Mouse (Mus musculus) myocyte (in vitro differentiated cells): ENCODE data around the gene Rita1. TPM values are rescaled to one million over a fixed set of nuclear protein-coding genes. Genes with fewer than 3 reads are reported as not detected.

Source experiments
- H3K27me3 ChIP-seq: one replicate; pipeline ENCODE4 v1.6.1; 2011; ENCODE audit not compliant: control insufficient read depth, insufficient read depth, insufficient read length
- H3K36me3 ChIP-seq: one replicate; pipeline ENCODE4 v1.6.1; 2011; ENCODE audit not compliant: control insufficient read depth, insufficient read depth
- H3K4me2 ChIP-seq: one replicate; pipeline ENCODE4 v1.6.1; 2011; ENCODE audit warnings: low read depth, control low read depth
- H3K4me3 ChIP-seq: one replicate; pipeline ENCODE4 v1.5.1; 2011; ENCODE audit warnings: mild to moderate bottlenecking, control low read depth, moderate library complexity
- H3K79me2 ChIP-seq: one replicate; pipeline ENCODE4 v1.6.1; 2011; ENCODE audit not compliant: control insufficient read depth, insufficient read depth
- H3ac ChIP-seq: one replicate; pipeline ENCODE4 v1.6.1; 2011; ENCODE audit not compliant: control insufficient read depth, insufficient read length
- CEBPB ChIP-seq: IDR thresholded peaks from 2 replicates; pipeline ENCODE4 v1.6.1; 2011; ENCODE audit warnings: mild to moderate bottlenecking, moderate library complexity; ENCODE audit not compliant: poor library complexity, insufficient read depth, severe bottlenecking
- E2F4 ChIP-seq: IDR thresholded peaks from one replicate; pipeline ENCODE4 v1.6.1; 2011; ENCODE audit warnings: mild to moderate bottlenecking, control low read depth, moderate library complexity; ENCODE audit not compliant: insufficient read depth
- MAX ChIP-seq: IDR thresholded peaks from one replicate; pipeline ENCODE4 v1.6.1; 2011; ENCODE audit warnings: low read depth, mild to moderate bottlenecking, control low read depth
- MYOD1 ChIP-seq, 3 experiments: IDR thresholded peaks; one replicate each; pipeline ENCODE4 v1.6.1; 2011; ENCODE audit warnings: control low read depth in 2 of 3, low read depth in 2 of 3, mild to moderate bottlenecking in 2 of 3, moderate library complexity in 1 of 3; ENCODE audit not compliant: insufficient read length in 2 of 3, control insufficient read depth in 1 of 3
- MYOG ChIP-seq, 3 experiments: IDR thresholded peaks; one replicate each; pipeline ENCODE4 v1.6.1; 2011; ENCODE audit warnings: control low read depth in 2 of 3, low read depth in 2 of 3, mild to moderate bottlenecking in 2 of 3; ENCODE audit not compliant: insufficient read length in 2 of 3, control insufficient read depth in 1 of 3, insufficient read depth in 1 of 3
- POLR2A ChIP-seq: IDR thresholded peaks from one replicate; pipeline ENCODE4 v1.6.1; 2011; ENCODE audit warnings: low read depth, mild to moderate bottlenecking, control low read depth, moderate library complexity; ENCODE audit not compliant: insufficient read length
- POLR2AphosphoS2 ChIP-seq: IDR thresholded peaks from one replicate; pipeline ENCODE4 v1.6.1; 2011; ENCODE audit warnings: low read depth, control low read depth; ENCODE audit not compliant: insufficient read length
- REST ChIP-seq: IDR thresholded peaks from one replicate; pipeline ENCODE4 v1.6.1; 2011; ENCODE audit warnings: mild to moderate bottlenecking, control low read depth, moderate library complexity; ENCODE audit not compliant: insufficient read depth, insufficient read length
- SRF ChIP-seq: IDR thresholded peaks from one replicate; pipeline ENCODE4 v1.6.1; 2011; ENCODE audit warnings: low read depth; ENCODE audit not compliant: control insufficient read depth, insufficient read length
- TCF12 ChIP-seq: IDR thresholded peaks from one replicate; pipeline ENCODE4 v1.6.1; 2011; ENCODE audit warnings: mild to moderate bottlenecking, control low read depth; ENCODE audit not compliant: poor library complexity, insufficient read depth, severe bottlenecking
- TCF3 ChIP-seq: IDR thresholded peaks from one replicate; pipeline ENCODE4 v1.6.1; 2011; ENCODE audit warnings: low read depth, control low read depth; ENCODE audit not compliant: insufficient read length
- USF1 ChIP-seq: IDR thresholded peaks from one replicate; pipeline ENCODE4 v1.6.1; 2011; ENCODE audit warnings: low read depth, mild to moderate bottlenecking, control low read depth, moderate library complexity
- polyA plus RNA-seq: library from polyadenylated mRNA; unstranded; fragments of >200 nt; fragmentation: generic; extraction: Trizol; gene quantifications from one replicate; pipeline ENCODE4 v1.2.1, GENCODE M21; 2012; ENCODE audit warnings: missing spikeins

The Rita1 gene
- polyA plus RNA-seq, 1 experiment: 14.7 TPM

GRCm38 (mm10) chr5:120651230-120651629 lies 38.8 kb upstream of the Rita1 start:
- H3K36me3 ChIP-seq: no peaks in the 10 kb centered on the region
- no peak for TF ChIP-seq TCF3
- no peak for TF ChIP-seq USF1
- no peak for TF ChIP-seq SRF
- no peak for TF ChIP-seq REST
- no peak for TF ChIP-seq MAX
- TF ChIP-seq TCF12: no peak
- no peak for TF ChIP-seq POLR2AphosphoS2
- no peak overlapping the region for H3K4me3 ChIP-seq
- no peak overlapping the region for H3ac ChIP-seq
- H3K27me3 ChIP-seq: peaks cover 67% of the 10 kb centered on the region
- H3K4me2 ChIP-seq: no peak overlapping the region
- no peaks in the 10 kb centered on the region for H3K79me2 ChIP-seq

GRCm38 (mm10) chr5:120649938-120650337 lies 37.5 kb upstream of the Rita1 start:
- Histone ChIP-seq H3K4me2 (no peak overlapping the region), H3K27me3 (peaks cover 63% of the 10 kb centered on the region), H3K36me3 (no peaks in the 10 kb centered on the region), H3ac (no peak overlapping the region), H3K79me2 (no peaks in the 10 kb centered on the region), H3K4me3 (no peak overlapping the region)
- TF ChIP-seq TCF3: no peak
- TF ChIP-seq SRF: no peak
- no peak for TF ChIP-seq POLR2A

- TF ChIP-seq POLR2AphosphoS2 (no peak), USF1 (no peak), MAX (no peak), MYOD1 (IDR thresholded peaks at IDR 0.05; ENCODE audit: control insufficient read depth in 1 of 3, insufficient read length in 2 of 3, low read depth in 2 of 3) (no peak), POLR2A (no peak), SRF (no peak), TCF12 (no peak), REST (no peak), TCF3 (no peak), E2F4 (no peak), CEBPB (no peak), MYOG (IDR thresholded peaks at IDR 0.05; ENCODE audit: control insufficient read depth in 1 of 3, insufficient read depth in 1 of 3, insufficient read length in 2 of 3, low read depth in 2 of 3) (no peak)
- H3K27me3 ChIP-seq: peaks cover 58% of the 10 kb centered on the region
- H3K4me2 ChIP-seq: no peak overlapping the region
- no peak overlapping the region for H3ac ChIP-seq
- no peak overlapping the region for H3K4me3 ChIP-seq
- no peaks in the 10 kb centered on the region for H3K79me2 ChIP-seq
- no peaks in the 10 kb centered on the region for H3K36me3 ChIP-seq
Measured at GRCm38 (mm10) chr5:120649374-120649933, 37.1 kb upstream of the Rita1 start.

GRCm38 (mm10) chr5:120648569-120649373 lies 36.4 kb upstream of the Rita1 start, which contains the start of gene Rasal1:
Gene Rasal1, plus strand, starts transcription at chr5:120648812.
- Histone ChIP-seq H3K4me2 (peak within 1 kb of the TSS; percentile 38), H3K4me3 (no peak within 1 kb of the TSS), H3K79me2 (no peaks in the 10 kb centered on the region), H3K27me3 (peaks cover 58% of the 10 kb centered on the region), H3ac (no peak within 1 kb of the TSS), H3K36me3 (no peaks in the 10 kb centered on the region)
- peak in 1 of 3 experiments; percentile 7 for TF ChIP-seq MYOG (IDR thresholded peaks at IDR 0.05; ENCODE audit: control insufficient read depth in 1 of 3, insufficient read depth in 1 of 3, insufficient read length in 2 of 3, low read depth in 2 of 3)
- TF ChIP-seq CEBPB: no peak

- Histone ChIP-seq H3K36me3 (no peaks in the 10 kb centered on the region), H3K4me2 (peak overlapping the region; percentile 38), H3K27me3 (peaks cover 54% of the 10 kb centered on the region), H3K79me2 (no peaks in the 10 kb centered on the region), H3K4me3 (no peak overlapping the region), H3ac (no peak overlapping the region)
- no peak for TF ChIP-seq MYOD1 (IDR thresholded peaks at IDR 0.05; ENCODE audit: control insufficient read depth in 1 of 3, insufficient read length in 2 of 3, low read depth in 2 of 3)
- no peak for TF ChIP-seq CEBPB
- no peak for TF ChIP-seq MYOG (IDR thresholded peaks at IDR 0.05; ENCODE audit: control insufficient read depth in 1 of 3, insufficient read depth in 1 of 3, insufficient read length in 2 of 3, low read depth in 2 of 3)
- no peak for TF ChIP-seq E2F4
- no peak for TF ChIP-seq REST
- TF ChIP-seq POLR2AphosphoS2: no peak
Measured at GRCm38 (mm10) chr5:120647814-120648491, 35.6 kb upstream of the Rita1 start.
